In the genomic region with DNA sequence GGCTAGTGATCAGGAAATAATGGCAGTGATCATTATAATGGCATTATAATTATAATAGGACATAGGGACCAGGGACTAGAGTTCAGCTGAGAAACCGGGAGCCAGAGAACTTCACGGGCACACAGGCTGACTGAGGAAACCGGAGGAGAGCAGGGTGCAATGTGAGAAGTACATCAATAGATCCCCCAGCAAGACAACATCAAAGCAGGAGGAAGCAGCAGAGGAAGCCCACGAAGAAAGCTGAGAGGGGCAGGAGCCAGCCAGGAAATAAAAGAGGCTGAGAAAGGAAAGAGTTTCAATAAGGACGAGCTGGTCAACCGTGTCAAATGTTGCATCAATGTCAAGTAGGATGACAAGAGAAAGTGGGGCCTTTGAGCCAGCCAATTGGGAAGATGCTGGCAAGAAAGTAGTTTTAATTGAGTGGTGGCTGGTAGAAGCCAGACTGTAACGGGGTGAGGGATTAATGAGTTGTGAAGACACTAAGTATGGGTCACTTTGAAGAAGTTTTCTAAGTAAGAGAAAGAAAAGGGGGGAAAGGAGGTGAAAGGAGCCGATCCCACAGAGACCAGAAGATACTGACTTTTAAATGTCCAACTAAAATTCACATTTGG, we compare ENCODE assay signal across 11 mouse cellular contexts.
DNase-seq lines count a peak whose midpoint lies in the region; ATAC-seq lines count a peak whose summit lies in the region.
"Had no signal": no experiment of that assay in that cellular context is flagged by ENCODE, and none has a peak within 500 bp of the region (broad histone marks: within the 10 kb centered on the region; RNA-seq: fewer than 3 reads in every experiment).

No protein-coding gene starts in this region.

- H3K9me3 ChIP-seq in heart, embryonic 10.5 days: no peaks in the 10 kb centered on the region
- no peaks in the 10 kb centered on the region for H3K9me3 ChIP-seq in kidney, embryonic 16.5 days (ENCODE audit: low read length)

- H3K4me2 ChIP-seq in kidney, embryonic 16.5 days (replicated peaks; ENCODE audit: low read depth, low read length): no peak overlapping the region

- 0 out of 2 replicates have a peak overlapping the region, but pooled peaks have one; percentile 15 for H3K4me3 ChIP-seq in heart, embryonic 10.5 days
- no peak overlapping the region for H3K4me3 ChIP-seq in kidney, embryonic 16.5 days (ENCODE audit: low read length)
- H3K4me3 ChIP-seq: left cerebral cortex, adult 2 months had no signal

- no peak for DNase-seq in heart, embryonic 10.5 days (ENCODE audit: low spot score)
- no peak for DNase-seq in heart, postnatal 14 days
- no peak for DNase-seq in kidney, postnatal 36 days
- DNase-seq in T-cell, adult 2 months (ENCODE audit: low spot score): peak; percentile 5
- DNase-seq in retina, embryonic 14.5 days (ENCODE audit: low spot score): peak; percentile 38
- DNase-seq in right cerebral cortex, postnatal 36 days (ENCODE audit: low spot score in 2 of 2): no peak
- no peak for DNase-seq in spleen, postnatal 4 days (ENCODE audit: low spot score in 2 of 2)
- DNase-seq: adrenal gland, postnatal 14 days; spleen, adult 18-20 months had no signal

- intact Hi-C loops in heart, postnatal 14 days (cut with DNase I): no loop called here

- peaks cover 37% of the 10 kb centered on the region for H3K4me1 ChIP-seq in heart, embryonic 10.5 days
- peaks cover 38% of the 10 kb centered on the region for H3K4me1 ChIP-seq in kidney, embryonic 16.5 days (ENCODE audit: insufficient read depth, low read length)

- no peaks in the 10 kb centered on the region for H3K36me3 ChIP-seq in heart, embryonic 10.5 days
- H3K36me3 ChIP-seq in kidney, embryonic 16.5 days (ENCODE audit: insufficient read depth, low read length): no peaks in the 10 kb centered on the region

- WGBS in heart, embryonic 10.5 days: 23% methylated on average over 8 of the region's 8 CpGs
- WGBS in kidney, embryonic 16.5 days: 12% methylated on average over 8 of the region's 8 CpGs

- peak overlapping the region; percentile 72 for H3K27ac ChIP-seq in heart, embryonic 10.5 days
- H3K27ac ChIP-seq in kidney, embryonic 16.5 days (ENCODE audit: low read length): 0 out of 2 replicates have a peak overlapping the region, but pooled peaks have one; percentile 10
- H3K27ac ChIP-seq: left cerebral cortex, adult 2 months had no signal

- no peak overlapping the region for H3K9ac ChIP-seq in kidney, embryonic 16.5 days (replicated peaks; ENCODE audit: low read length)

- no peaks in the 10 kb centered on the region for H3K27me3 ChIP-seq in heart, embryonic 10.5 days (ENCODE audit: insufficient read depth, poor library complexity, severe bottlenecking)
- no peaks in the 10 kb centered on the region for H3K27me3 ChIP-seq in kidney, embryonic 16.5 days (ENCODE audit: insufficient read depth, low read length)

- ATAC-seq in kidney, embryonic 16.5 days (ENCODE audit: low FRiP score, low TSS enrichment): peak; percentile 91

Comparison
In these comparisons a context has a peak if more than half of its experiments do, and no peak if none do; other contexts are left out.
1. DNase-seq: peak in T-cell, adult 2 months (single experiment) and retina, embryonic 14.5 days (single experiment); none in heart, embryonic 10.5 days (single experiment), heart, postnatal 14 days (0 of 2), kidney, postnatal 36 days (0 of 2), right cerebral cortex, postnatal 36 days (0 of 2) and spleen, postnatal 4 days (0 of 2).